7 mouse cellular contexts compared by ENCODE assay signal in genomic region chr2:65667590-65668436, GRCm38 (mm10). TPM values are rescaled to one million over a fixed set of nuclear protein-coding genes. Genes with fewer than 3 reads are reported as not detected.
DNase-seq lines count a peak whose midpoint lies in the region; ATAC-seq and TF ChIP-seq lines count a peak whose summit lies in the region.

No protein-coding gene starts in this region.

- H3K36me3 ChIP-seq in forebrain, embryonic 11.5 days (ENCODE audit: control insufficient read depth, insufficient read depth, low read length), result no peaks in the 10 kb centered on the region
- no peaks in the 10 kb centered on the region for H3K36me3 ChIP-seq in limb, embryonic 11.5 days (ENCODE audit: control insufficient read depth, insufficient read depth, low read length)

- no peak overlapping the region for H3K9ac ChIP-seq in forebrain, embryonic 11.5 days (ENCODE audit: low read length)
- no peak overlapping the region for H3K9ac ChIP-seq in limb, embryonic 11.5 days (ENCODE audit: low read length)

- no peaks in the 10 kb centered on the region for H3K4me1 ChIP-seq in lung, adult 2 months (ENCODE audit: control insufficient read depth, insufficient read depth, low read length)
- H3K4me1 ChIP-seq in forebrain, embryonic 11.5 days (replicated peaks; ENCODE audit: control insufficient read depth, insufficient read depth, low read length), result peaks cover 4% of the 10 kb centered on the region; the same call in 1 of the 2 replicates
- H3K4me1 ChIP-seq in limb, embryonic 11.5 days (ENCODE audit: control insufficient read depth, insufficient read depth, low read length), result no peaks in the 10 kb centered on the region; the same call in 1 of the 2 replicates
- peaks cover 5% of the 10 kb centered on the region; the same call in 1 of the 2 replicates for H3K4me1 ChIP-seq in olfactory bulb, adult 2 months (ENCODE audit: control insufficient read depth, insufficient read depth, low read length)

- H3K4me2 ChIP-seq in forebrain, embryonic 11.5 days (ENCODE audit: low read depth, low read length, severe bottlenecking), result peak overlapping the region; percentile 29; the same call in 1 of the 2 replicates
- peak overlapping the region; percentile 18; the same call in 1 of the 2 replicates for H3K4me2 ChIP-seq in limb, embryonic 11.5 days (ENCODE audit: low read depth, severe bottlenecking)

- H3K27ac ChIP-seq in forebrain, embryonic 11.5 days (ENCODE audit: low read depth, low read length), result no peak overlapping the region
- no peak overlapping the region for H3K27ac ChIP-seq in limb, embryonic 11.5 days (replicated peaks; ENCODE audit: low read depth, low read length)
- H3K27ac ChIP-seq in olfactory bulb, adult 2 months (ENCODE audit: insufficient read depth, low read depth, low read length), result no peak overlapping the region

- WGBS in lung, adult 2 months, result 53% methylated on average over 18 of the region's 18 CpGs
- 50% methylated on average over 18 of the region's 18 CpGs for whole genome bisulfite sequencing in forebrain, embryonic 11.5 days
- 60% methylated on average over 18 of the region's 18 CpGs for WGBS in limb, embryonic 11.5 days
- WGBS in olfactory bulb, adult 2 months, result 44% methylated on average over 18 of the region's 18 CpGs

- no peak for TF ChIP-seq POLR2A in lung, adult 2 months (IDR thresholded peaks at IDR 0.05; ENCODE audit: borderline replicate concordance, extremely low read depth, low read depth, low read length)
- no peak for TF ChIP-seq POLR2A in olfactory bulb, adult 2 months (IDR thresholded peaks at IDR 0.05; ENCODE audit: insufficient read depth, low read depth, low read length)

- H3K4me3 ChIP-seq in lung, adult 2 months (replicated peaks; ENCODE audit: extremely low read depth, low read depth, low read length), result peak overlapping the region; percentile 51
- peak overlapping the region; percentile 22; the same call in 1 of the 2 replicates for H3K4me3 ChIP-seq in forebrain, embryonic 11.5 days (ENCODE audit: low read depth, low read length)
- H3K4me3 ChIP-seq in limb, embryonic 11.5 days (ENCODE audit: low read depth, low read length), result 0 out of 2 replicates have a peak overlapping the region, but pooled peaks have one; percentile 3
- peak overlapping the region; percentile 48 for H3K4me3 ChIP-seq in olfactory bulb, adult 2 months (ENCODE audit: insufficient read depth, low read depth, low read length)

- TF ChIP-seq CTCF in lung, adult 2 months (IDR thresholded peaks at IDR 0.05; ENCODE audit: insufficient read depth, low read length), result no peak
- TF ChIP-seq CTCF in olfactory bulb, adult 2 months (IDR thresholded peaks at IDR 0.05; ENCODE audit: insufficient read depth, low read depth, low read length), result no peak

- no peak for DNase-seq in lung, adult 2 months
- DNase-seq in lung, postnatal 36 days, result no peak
- DNase-seq in forebrain, embryonic 11.5 days (ENCODE audit: low spot score), result no peak
- no peak for DNase-seq in limb, embryonic 11.5 days (ENCODE audit: low spot score)
- no peak for DNase-seq in right cerebral cortex, postnatal 25 days
- DNase-seq in spleen, adult 18-20 months, result no peak

- ATAC-seq in forebrain, embryonic 11.5 days (replicated peaks; ENCODE audit: low FRiP score), result peak; percentile 31
- ATAC-seq in limb, embryonic 11.5 days (ENCODE audit: insufficient number of reproducible peaks, low FRiP score, low TSS enrichment, low read depth), result peak; percentile 48

- H3K27me3 ChIP-seq in forebrain, embryonic 11.5 days (ENCODE audit: control insufficient read depth, insufficient read depth, low read length), result no peaks in the 10 kb centered on the region
- H3K27me3 ChIP-seq in limb, embryonic 11.5 days (ENCODE audit: control insufficient read depth, insufficient read depth, low read length), result no peaks in the 10 kb centered on the region

- H3K9me3 ChIP-seq in forebrain, embryonic 11.5 days (ENCODE audit: control insufficient read depth, low read length), result no peaks in the 10 kb centered on the region
- no peaks in the 10 kb centered on the region for H3K9me3 ChIP-seq in limb, embryonic 11.5 days (ENCODE audit: control insufficient read depth, low read length)

RNA-seq across cellular contexts. Expression of gene Scn2a, which starts 47.2 kb away (rescaled TPM):
- 0.23 and 0.46 TPM in 2 replicates for polyA plus RNA-seq in lung, adult 2 months (2012; rRNA removed)
- 6.4 and 6.7 TPM in 2 replicates for polyA plus RNA-seq in forebrain, embryonic 11.5 days (2014; fragmentation: Nextera tagmentation; extraction: Ambion mirVana)
- 2.9 and 3.3 TPM in 2 replicates for polyA plus RNA-seq in limb, embryonic 11.5 days (2014; fragmentation: Nextera tagmentation; extraction: Ambion mirVana)
- polyA plus RNA-seq in olfactory bulb, adult 2 months (2012; ENCODE audit: insufficient read depth, insufficient read length, low replicate concordance, missing spikeins), result 70.0 TPM in 1 of 2 replicates, not detected in the other
